9 mouse cellular contexts compared by ENCODE assay signal in the genomic region with DNA sequence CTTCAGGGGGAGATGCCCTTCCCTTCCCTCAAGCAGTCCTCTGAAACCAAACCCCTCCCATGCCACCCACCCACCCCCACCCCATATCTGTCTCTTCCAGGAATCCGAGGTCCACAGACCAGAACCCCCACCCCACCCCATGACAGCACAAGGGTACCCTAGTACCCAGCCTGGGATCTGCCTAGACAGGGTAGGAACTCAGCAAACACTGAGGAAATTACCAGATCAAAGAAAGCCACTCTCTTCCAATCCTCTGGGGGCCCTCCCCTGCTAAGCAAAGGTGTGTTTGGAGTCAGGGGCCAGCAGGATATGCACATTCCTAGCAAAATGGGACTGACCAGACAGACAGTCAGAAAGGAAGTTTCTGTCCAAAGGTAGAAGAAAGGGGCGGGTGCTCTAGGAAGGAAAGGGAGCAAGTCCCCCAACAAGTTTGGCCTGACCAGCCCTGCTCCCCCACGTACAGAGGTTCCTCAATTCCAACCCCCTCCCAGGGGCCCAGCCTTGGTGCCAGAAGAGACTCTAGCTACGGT. TPM values are rescaled to one million over a fixed set of nuclear protein-coding genes. Genes with fewer than 3 reads are reported as not detected.
DNase-seq lines count a peak whose midpoint lies in the region; ATAC-seq and TF ChIP-seq lines count a peak whose summit lies in the region.
"Had no signal": no experiment of that assay in that cellular context is flagged by ENCODE, and none has a peak within 500 bp of the region (broad histone marks: within the 10 kb centered on the region; RNA-seq: fewer than 3 reads in every experiment).

No protein-coding gene starts in this region.

- no peak for TF ChIP-seq POLR2A in lung, adult 2 months (IDR thresholded peaks at IDR 0.05; ENCODE audit: borderline replicate concordance, extremely low read depth, low read depth, low read length)

- H3K4me3 ChIP-seq in E14TG2a.4 (replicated peaks; ENCODE audit: low read length) = peak overlapping the region; percentile 95
- H3K4me3 ChIP-seq in hindbrain, embryonic 14.5 days (replicated peaks; ENCODE audit: low read length) = peak overlapping the region; percentile 77; the same call in 1 of the 2 replicates
- peak overlapping the region; percentile 88 for H3K4me3 ChIP-seq in midbrain, embryonic 11.5 days (ENCODE audit: low read depth, low read length)
- H3K4me3 ChIP-seq in lung, adult 2 months (replicated peaks; ENCODE audit: extremely low read depth, low read depth, low read length) = no peak overlapping the region

- peak overlapping the region; percentile 89 for H3K4me2 ChIP-seq in hindbrain, embryonic 14.5 days (replicated peaks)
- peak overlapping the region; percentile 93 for H3K4me2 ChIP-seq in midbrain, embryonic 11.5 days

- H3K4me1 ChIP-seq in E14TG2a.4 (replicated peaks; ENCODE audit: low read depth, low read length) = peaks cover 78% of the 10 kb centered on the region
- peaks cover 26% of the 10 kb centered on the region for H3K4me1 ChIP-seq in hindbrain, embryonic 14.5 days (replicated peaks; ENCODE audit: control insufficient read depth, insufficient read depth, low read length)
- peaks cover 52% of the 10 kb centered on the region for H3K4me1 ChIP-seq in midbrain, embryonic 11.5 days (ENCODE audit: control insufficient read depth, insufficient read depth, low read length)
- peaks cover 5% of the 10 kb centered on the region for H3K4me1 ChIP-seq in lung, adult 2 months (ENCODE audit: control insufficient read depth, insufficient read depth, low read length)

- no peak overlapping the region for H3K9ac ChIP-seq in hindbrain, embryonic 14.5 days
- peak overlapping the region; percentile 100 for H3K9ac ChIP-seq in midbrain, embryonic 11.5 days (ENCODE audit: low read length)

- peak; percentile 65 for DNase-seq in R1 (ENCODE audit: low read depth, low spot score)
- no peak for DNase-seq in hindbrain, embryonic 14.5 days (ENCODE audit: low spot score)
- peak; percentile 84 for DNase-seq in midbrain, embryonic 11.5 days (ENCODE audit: low spot score, missing footprints)
- no peak for DNase-seq in layer of hippocampus, adult 18-20 months (ENCODE audit: low spot score in 2 of 2)
- no peak for DNase-seq in lung, adult 2 months
- DNase-seq in right cerebral cortex, postnatal 14 days = no peak
- DNase-seq: right cerebral cortex, postnatal 25 days had no signal

- peaks cover 28% of the 10 kb centered on the region for H3K36me3 ChIP-seq in E14TG2a.4 (ENCODE audit: insufficient read depth, low read length)
- H3K36me3 ChIP-seq in hindbrain, embryonic 14.5 days (replicated peaks; ENCODE audit: control insufficient read depth, insufficient read depth) = no peaks in the 10 kb centered on the region
- H3K36me3 ChIP-seq in midbrain, embryonic 11.5 days (ENCODE audit: control insufficient read depth, insufficient read depth, low read length) = no peaks in the 10 kb centered on the region

- H3K27ac ChIP-seq in hindbrain, embryonic 14.5 days = no peak overlapping the region
- no peak overlapping the region; the same call in 1 of the 2 replicates for H3K27ac ChIP-seq in midbrain, embryonic 11.5 days (ENCODE audit: low read depth, low read length)
- H3K27ac ChIP-seq: macrophage had no signal

- no peak for ATAC-seq in hindbrain, embryonic 14.5 days (ENCODE audit: low FRiP score)
- ATAC-seq in midbrain, embryonic 11.5 days (ENCODE audit: low FRiP score) = no peak

- no peak for TF ChIP-seq CTCF in E14TG2a.4 (conservative IDR thresholded peaks at IDR 0.05; ENCODE audit: low read length)
- TF ChIP-seq CTCF in lung, adult 2 months (IDR thresholded peaks at IDR 0.05; ENCODE audit: insufficient read depth, low read length) = no peak

- no peaks in the 10 kb centered on the region for H3K9me3 ChIP-seq in E14TG2a.4 (ENCODE audit: low read length)
- no peaks in the 10 kb centered on the region for H3K9me3 ChIP-seq in hindbrain, embryonic 14.5 days (ENCODE audit: control insufficient read depth, low read length)
- no peaks in the 10 kb centered on the region for H3K9me3 ChIP-seq in midbrain, embryonic 11.5 days (ENCODE audit: control insufficient read depth, low read length)

- H3K27me3 ChIP-seq in E14TG2a.4 (ENCODE audit: insufficient read depth, low read length) = peaks cover 56% of the 10 kb centered on the region
- H3K27me3 ChIP-seq in hindbrain, embryonic 14.5 days (ENCODE audit: control insufficient read depth, insufficient read depth, low read length) = peaks cover 60% of the 10 kb centered on the region
- H3K27me3 ChIP-seq in midbrain, embryonic 11.5 days (ENCODE audit: control insufficient read depth, insufficient read depth, low read length) = no peaks in the 10 kb centered on the region

- WGBS in hindbrain, embryonic 14.5 days = 34% methylated on average over 4 of the region's 4 CpGs
- 23% methylated on average over 4 of the region's 4 CpGs for WGBS in midbrain, embryonic 11.5 days
- WGBS in lung, adult 2 months = 68% methylated on average over 4 of the region's 4 CpGs

RNA-seq across cellular contexts. Expression of a gene that starts 3.2 kb away (rescaled TPM):
- polyA plus RNA-seq in hindbrain, embryonic 14.5 days (2014; fragmentation: Nextera tagmentation; extraction: Ambion mirVana) = 34.3 and 35.1 TPM in 2 replicates
- polyA plus RNA-seq in midbrain, embryonic 11.5 days (2014; fragmentation: Nextera tagmentation; extraction: Ambion mirVana) = 24.6 and 27.5 TPM in 2 replicates
- 10 to 100 TPM; 49.7 to 56.1 TPM for total RNA-seq in layer of hippocampus, adult 18-20 months (2021)
- 100 and 117 TPM in 2 replicates for polyA plus RNA-seq in lung, adult 2 months (2012; rRNA removed)

Comparison
In these comparisons a context has a peak if more than half of its experiments do, and no peak if none do; other contexts are left out.
1. DNase-seq: peak in R1 (single experiment) and midbrain, embryonic 11.5 days (single experiment); none in hindbrain, embryonic 14.5 days (single experiment), layer of hippocampus, adult 18-20 months (0 of 2), lung, adult 2 months (single experiment) and right cerebral cortex, postnatal 14 days (single experiment).